Comparison of ENCODE assay signal across 19 mouse cellular contexts in genomic region chr6:55457727-55458126, GRCm38 (mm10). TPM values are rescaled to one million over a fixed set of nuclear protein-coding genes. Genes with fewer than 3 reads are reported as not detected.
"Had no signal": no experiment of that assay in that cellular context is flagged by ENCODE, and none has a peak within 500 bp of the region (broad histone marks: within the 10 kb centered on the region; RNA-seq: fewer than 3 reads in every experiment).

No protein-coding gene starts in this region.

- H3K9ac ChIP-seq: intestine, embryonic 15.5 days; kidney, embryonic 15.5 days; liver, embryonic 13.5 days; midbrain, embryonic 13.5 days; neural tube, embryonic 12.5 days had no signal

- H3K4me1 ChIP-seq: liver, embryonic 13.5 days had no signal

- H3K27ac ChIP-seq: intestine, embryonic 15.5 days; kidney, embryonic 15.5 days; left cerebral cortex, adult 2 months; liver, embryonic 13.5 days; macrophage; midbrain, embryonic 13.5 days; neural tube, embryonic 12.5 days had no signal

- H3K9me3 ChIP-seq: intestine, embryonic 15.5 days; kidney, embryonic 15.5 days; liver, embryonic 13.5 days; midbrain, embryonic 13.5 days; neural tube, embryonic 12.5 days had no signal

- H3K27me3 ChIP-seq: midbrain, embryonic 13.5 days had no signal

- H3K4me3 ChIP-seq: intestine, embryonic 15.5 days; kidney, embryonic 15.5 days; left cerebral cortex, adult 2 months; liver, embryonic 13.5 days; midbrain, embryonic 13.5 days; neural tube, embryonic 12.5 days had no signal

- H3K4me2 ChIP-seq: intestine, embryonic 15.5 days; kidney, embryonic 15.5 days; liver, embryonic 13.5 days; midbrain, embryonic 13.5 days; neural tube, embryonic 12.5 days had no signal

- DNase-seq: kidney, adult 11 months; kidney, adult 8-10 months; kidney, postnatal 10 days; kidney, postnatal 36 days; layer of hippocampus, adult 9-11 months; liver, embryonic 13.5 days; lung, adult 2 months; lung, postnatal 14 days; thymus, adult 18-20 months; thymus, postnatal 36 days had no signal

- H3K36me3 ChIP-seq: intestine, embryonic 15.5 days; kidney, embryonic 15.5 days; liver, embryonic 13.5 days had no signal

- ATAC-seq: intestine, embryonic 15.5 days; midbrain, embryonic 13.5 days; midbrain, embryonic 16.5 days had no signal

RNA-seq across cellular contexts. Expression of gene Adcyap1r1, which starts 5.9 kb away (rescaled TPM):
- total RNA-seq: monocyte, adult 5-6 weeks; neutrophil, adult 5-6 weeks had no signal
- polyA plus RNA-seq: macrophage had no signal
